Mouse (Mus musculus): Measurements from ENCODE around the gene Pgs1. TPM values are rescaled to one million over a fixed set of nuclear protein-coding genes. Genes with fewer than 3 reads are reported as not detected.

Pgs1 gene
- polyA plus RNA-seq, 1 experiment from 2014 or later: 47.1 TPM

DNA sequence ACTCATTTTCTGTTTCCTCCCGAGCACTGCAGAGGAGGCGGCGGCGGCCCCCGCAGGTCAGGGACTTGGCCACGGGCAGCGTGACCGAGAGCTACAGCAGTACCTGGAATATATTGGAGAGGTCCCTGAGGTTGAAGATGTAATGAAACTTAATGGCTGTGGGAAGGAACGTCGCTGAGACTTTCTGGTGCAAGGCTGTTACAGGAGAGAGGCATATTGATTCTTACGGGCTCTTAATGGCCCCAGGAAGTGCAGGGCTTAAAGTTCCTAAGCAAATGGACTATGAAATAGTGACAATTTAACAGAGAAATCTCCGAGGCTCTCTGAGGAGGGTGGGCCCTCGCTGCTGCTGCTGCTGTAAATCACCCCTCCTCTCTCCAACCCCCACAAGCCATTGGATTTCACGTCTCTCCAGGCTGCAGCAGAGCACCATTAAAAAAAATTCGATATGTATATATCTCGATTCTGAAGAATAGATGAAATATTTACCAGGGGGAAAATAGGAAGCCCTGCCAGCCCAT is 82.8 kb downstream of the Pgs1 start:
- Histone ChIP-seq H3K4me1 (peaks cover 37% of the 10 kb centered on the region), H3K27me3 (ENCODE audit: low read depth, poor library complexity, severe bottlenecking) (no peaks in the 10 kb centered on the region), H3K36me3 (no peaks in the 10 kb centered on the region), H3K9me3 (replicated peaks) (no peaks in the 10 kb centered on the region), H3K27ac (no peak overlapping the region), H3K4me3 (no peak overlapping the region)
- no peak for DNase-seq (ENCODE audit: low spot score)
- WGBS: 78% methylated on average over 16 of the region's 16 CpGs

- DNase-seq (ENCODE audit: low spot score): no peak
- no peaks in the 10 kb centered on the region for H3K36me3 ChIP-seq
- H3K27me3 ChIP-seq (ENCODE audit: low read depth, poor library complexity, severe bottlenecking): no peaks in the 10 kb centered on the region
- 69% methylated on average over 11 of the region's 11 CpGs for WGBS
- no peak overlapping the region for H3K27ac ChIP-seq
- H3K4me3 ChIP-seq: no peak overlapping the region
- no peaks in the 10 kb centered on the region for H3K9me3 ChIP-seq (replicated peaks)
- peaks cover 25% of the 10 kb centered on the region for H3K4me1 ChIP-seq
Observed at GRCm38 (mm10) chr11:118071227-118071912, 85.3 kb downstream of the Pgs1 start.

Small RNA genes lying within 50 kb of the gene (microRNA-seq; reads per million reads assigned to microRNA genes)
- not detected for gene Mir6933

Other genes starting within 250 kb of the Pgs1 start
- gene Tmc8, start 204.2 kb upstream of the Pgs1 start, polyA plus RNA-seq (2016; fragmentation: Nextera tagmentation; extraction: Ambion mirVana): 1.4 and 1.5 TPM in 2 replicates
- gene Tmc6, start 204.1 kb upstream of the Pgs1 start, polyA plus RNA-seq (2016; fragmentation: Nextera tagmentation; extraction: Ambion mirVana): 25.1 and 28.2 TPM in 2 replicates
- 1.6 and 2.3 TPM in 2 replicates for gene 6030468B19Rik, start 188.6 kb upstream of the Pgs1 start, polyA plus RNA-seq (2016; fragmentation: Nextera tagmentation; extraction: Ambion mirVana)
- 0.23 and 0.58 TPM in 2 replicates for gene Gm20708, start 176.6 kb upstream of the Pgs1 start, polyA plus RNA-seq (2016; fragmentation: Nextera tagmentation; extraction: Ambion mirVana)
- gene Syngr2, start 176.6 kb upstream of the Pgs1 start, polyA plus RNA-seq (2016; fragmentation: Nextera tagmentation; extraction: Ambion mirVana): 24.4 and 31.3 TPM in 2 replicates
- 2.4 and 3.3 TPM in 2 replicates for gene Afmid, start 160.4 kb upstream of the Pgs1 start, polyA plus RNA-seq (2016; fragmentation: Nextera tagmentation; extraction: Ambion mirVana)
- 170 and 183 TPM in 2 replicates for gene Tk1, start 160.2 kb upstream of the Pgs1 start, polyA plus RNA-seq (2016; fragmentation: Nextera tagmentation; extraction: Ambion mirVana)
- 395 and 434 TPM in 2 replicates for gene Birc5, start 137.0 kb upstream of the Pgs1 start, polyA plus RNA-seq (2016; fragmentation: Nextera tagmentation; extraction: Ambion mirVana)
- gene Tmem235, start 125.5 kb upstream of the Pgs1 start, polyA plus RNA-seq (2016; fragmentation: Nextera tagmentation; extraction: Ambion mirVana): not detected in 2 replicates
- gene Tha1, start 112.8 kb upstream of the Pgs1 start, polyA plus RNA-seq (2016; fragmentation: Nextera tagmentation; extraction: Ambion mirVana): 2.4 and 3.3 TPM in 2 replicates
- gene Socs3, start 16.2 kb upstream of the Pgs1 start, polyA plus RNA-seq (2016; fragmentation: Nextera tagmentation; extraction: Ambion mirVana): 11.2 and 13.2 TPM in 2 replicates
- gene Dnah17, start 144.3 kb downstream of the Pgs1 start, polyA plus RNA-seq (2016; fragmentation: Nextera tagmentation; extraction: Ambion mirVana): 0.23 and 0.24 TPM in 2 replicates